Mouse (Mus musculus): ENCODE data around the gene Cabp4. TPM values are rescaled to one million over a fixed set of nuclear protein-coding genes. Genes with fewer than 3 reads are reported as not detected.

Cabp4 gene
- polyA plus RNA-seq, 1 experiment from 2014 or later: 0.12 TPM

DNA sequence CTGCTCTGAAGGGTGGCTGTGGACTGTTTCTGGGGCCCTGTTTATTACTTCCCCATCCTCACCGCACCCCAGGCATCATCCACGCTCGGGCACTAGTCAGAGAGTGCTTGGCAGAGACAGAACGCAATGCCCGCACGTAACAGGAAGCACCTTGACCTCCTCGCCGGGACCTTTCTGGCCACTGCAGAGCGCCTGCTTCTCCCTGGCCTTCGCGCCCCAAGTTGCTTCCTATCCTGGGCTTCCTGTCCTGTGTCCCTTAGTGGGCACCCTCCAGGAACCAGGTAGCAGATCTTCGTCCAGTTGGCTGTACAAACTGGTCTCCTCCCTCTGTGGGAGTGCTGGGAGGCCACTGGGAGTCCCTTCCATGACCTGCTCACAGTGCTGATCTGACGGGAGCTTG is 45.4 kb downstream of the Cabp4 start:
- Histone ChIP-seq H3K27me3 (ENCODE audit: insufficient read depth, poor library complexity, severe bottlenecking) (peaks cover 53% of the 10 kb centered on the region), H3K9me3 (no peaks in the 10 kb centered on the region), H3K36me3 (no peaks in the 10 kb centered on the region), H3K4me1 (replicated peaks) (peaks cover 59% of the 10 kb centered on the region), H3K27ac (no peak overlapping the region), H3K4me3 (peak overlapping the region; percentile 78; the same call in 1 of the 2 replicates)
- WGBS: 92% methylated on average over 13 of the region's 13 CpGs
- DNase-seq (ENCODE audit: low spot score): no peak

GRCm38 (mm10) chr19:4097441-4097825 is 46.4 kb downstream of the Cabp4 start:
- Histone ChIP-seq H3K4me1 (replicated peaks) (peaks cover 59% of the 10 kb centered on the region), H3K4me3 (peak overlapping the region; percentile 78)
- whole genome bisulfite sequencing: 2% methylated on average over 21 of the region's 21 CpGs

GRCm38 (mm10) chr19:4096642-4097440 is 47.0 kb downstream of the Cabp4 start, which contains the start of gene Cdk2ap2:
Cdk2ap2 (plus strand) TSS chr19:4097182.
- under 1% methylated on average over 65 of the region's 65 CpGs for WGBS
- H3K4me3 ChIP-seq: peak within 1 kb of the TSS; percentile 78
- peaks cover 54% of the 10 kb centered on the region for H3K4me1 ChIP-seq (replicated peaks)
- no peaks in the 10 kb centered on the region for H3K36me3 ChIP-seq
- H3K9me3 ChIP-seq: no peaks in the 10 kb centered on the region
- peak within 1 kb of the TSS; percentile 94 for H3K27ac ChIP-seq
- peaks cover 37% of the 10 kb centered on the region for H3K27me3 ChIP-seq (ENCODE audit: insufficient read depth, poor library complexity, severe bottlenecking)
- DNase-seq (ENCODE audit: low spot score): peak; percentile 100

More at GRCm38 (mm10) chr19:4097441-4097825, 46.4 kb downstream of the Cabp4 start:
- Histone ChIP-seq H3K36me3 (no peaks in the 10 kb centered on the region), H3K9me3 (no peaks in the 10 kb centered on the region), H3K27ac (peak overlapping the region; percentile 94), H3K27me3 (ENCODE audit: insufficient read depth, poor library complexity, severe bottlenecking) (peaks cover 43% of the 10 kb centered on the region)
- DNase-seq (ENCODE audit: low spot score): no peak

- Histone ChIP-seq H3K27ac (peak overlapping the region; percentile 94; the same call in 1 of the 2 replicates), H3K27me3 (ENCODE audit: insufficient read depth, poor library complexity, severe bottlenecking) (peaks cover 27% of the 10 kb centered on the region), H3K36me3 (no peaks in the 10 kb centered on the region), H3K4me1 (replicated peaks) (peaks cover 44% of the 10 kb centered on the region), H3K9me3 (no peaks in the 10 kb centered on the region), H3K4me3 (peak overlapping the region; percentile 78; the same call in 1 of the 2 replicates)
- 68% methylated on average over 3 of the region's 3 CpGs for WGBS
- DNase-seq (ENCODE audit: low spot score): no peak
These were observed 48.0 kb downstream of the Cabp4 start for GRCm38 (mm10) chr19:4095802-4096201.

GRCm38 (mm10) chr19:4094774-4095303 is 49.0 kb downstream of the Cabp4 start:
- Histone ChIP-seq H3K4me3 (no peak overlapping the region), H3K4me1 (replicated peaks) (peaks cover 34% of the 10 kb centered on the region), H3K9me3 (no peaks in the 10 kb centered on the region), H3K27me3 (ENCODE audit: insufficient read depth, poor library complexity, severe bottlenecking) (peaks cover 21% of the 10 kb centered on the region), H3K27ac (no peak overlapping the region), H3K36me3 (no peaks in the 10 kb centered on the region)
- DNase-seq (ENCODE audit: low spot score): no peak
- 78% methylated on average over 5 of the region's 5 CpGs for WGBS

- Histone ChIP-seq H3K27ac (no peak overlapping the region), H3K9me3 (no peaks in the 10 kb centered on the region), H3K36me3 (no peaks in the 10 kb centered on the region), H3K27me3 (ENCODE audit: insufficient read depth, poor library complexity, severe bottlenecking) (peaks cover 17% of the 10 kb centered on the region), H3K4me1 (replicated peaks) (peaks cover 30% of the 10 kb centered on the region), H3K4me3 (no peak overlapping the region)
- 85% methylated on average over 3 of the region's 3 CpGs for WGBS
- DNase-seq (ENCODE audit: low spot score): no peak
These were observed 49.5 kb downstream of the Cabp4 start for GRCm38 (mm10) chr19:4094348-4094747.

DNA sequence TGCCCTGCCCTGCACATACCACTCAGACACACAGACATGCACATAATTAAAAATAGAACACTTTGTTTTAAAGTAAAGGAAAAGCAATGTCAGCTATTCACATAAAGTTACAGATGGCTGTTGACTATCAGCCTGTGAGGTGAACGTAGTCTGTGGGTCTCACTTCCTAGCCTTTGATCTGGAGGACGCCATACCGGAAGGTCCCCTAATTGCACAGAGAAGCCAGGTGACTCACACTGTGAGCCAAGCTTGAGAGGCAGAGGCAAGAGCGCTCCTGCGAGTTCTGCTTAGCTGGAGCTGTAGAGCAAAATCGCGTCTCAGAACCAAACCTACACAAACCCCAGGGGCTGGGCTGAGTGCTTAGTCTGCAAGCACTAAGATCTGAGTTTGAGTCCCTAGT is 50.1 kb downstream of the Cabp4 start:
- 74% methylated on average over 7 of the region's 7 CpGs for WGBS
- no peaks in the 10 kb centered on the region for H3K9me3 ChIP-seq
- H3K4me3 ChIP-seq: no peak overlapping the region
- peaks cover 24% of the 10 kb centered on the region for H3K4me1 ChIP-seq (replicated peaks)
- H3K27me3 ChIP-seq (ENCODE audit: insufficient read depth, poor library complexity, severe bottlenecking): peaks cover 13% of the 10 kb centered on the region
- H3K36me3 ChIP-seq: no peaks in the 10 kb centered on the region
- DNase-seq (ENCODE audit: low spot score): no peak
- no peak overlapping the region for H3K27ac ChIP-seq

DNA sequence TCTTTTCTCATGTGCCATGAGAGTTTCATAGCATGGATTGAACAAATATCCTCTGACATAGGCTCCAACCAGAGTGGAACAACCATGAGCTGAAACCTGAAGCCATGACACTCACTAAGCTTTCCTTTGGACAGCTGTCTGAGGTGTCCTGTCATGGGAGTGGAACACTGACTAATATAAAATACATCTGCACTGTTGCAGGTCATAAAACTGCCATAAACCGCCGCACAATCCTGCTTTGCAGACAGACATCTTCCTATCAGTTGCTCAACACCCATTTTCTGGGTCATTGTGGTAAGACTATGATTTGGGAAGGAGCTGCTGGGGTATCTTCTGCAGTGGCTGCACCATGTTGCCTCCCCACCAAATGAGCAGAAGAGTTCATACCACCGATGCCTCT is 51.1 kb downstream of the Cabp4 start:
- peaks cover 14% of the 10 kb centered on the region for H3K4me1 ChIP-seq (replicated peaks)
- 90% methylated on average over 3 of the region's 3 CpGs for WGBS
- no peaks in the 10 kb centered on the region for H3K9me3 ChIP-seq
- H3K36me3 ChIP-seq: no peaks in the 10 kb centered on the region
- no peak for DNase-seq (ENCODE audit: low spot score)
- H3K4me3 ChIP-seq: no peak overlapping the region
- peaks cover 8% of the 10 kb centered on the region; the same call in 1 of the 2 replicates for H3K27me3 ChIP-seq (ENCODE audit: insufficient read depth, poor library complexity, severe bottlenecking)
- no peak overlapping the region for H3K27ac ChIP-seq

GRCm38 (mm10) chr19:4091383-4091782 is 52.5 kb downstream of the Cabp4 start:
- WGBS: 79% methylated on average over 2 of the region's 2 CpGs
- DNase-seq (ENCODE audit: low spot score): no peak
- Histone ChIP-seq H3K9me3 (no peaks in the 10 kb centered on the region), H3K27me3 (ENCODE audit: insufficient read depth, poor library complexity, severe bottlenecking) (peaks cover 8% of the 10 kb centered on the region; the same call in 1 of the 2 replicates), H3K4me3 (no peak overlapping the region), H3K36me3 (no peaks in the 10 kb centered on the region), H3K4me1 (replicated peaks) (peaks cover 6% of the 10 kb centered on the region), H3K27ac (no peak overlapping the region)

GRCm38 (mm10) chr19:4090446-4090845 is 53.4 kb downstream of the Cabp4 start:
- no peak for DNase-seq (ENCODE audit: low spot score)
- Histone ChIP-seq H3K4me1 (replicated peaks) (no peaks in the 10 kb centered on the region), H3K9me3 (no peaks in the 10 kb centered on the region), H3K4me3 (no peak overlapping the region), H3K36me3 (no peaks in the 10 kb centered on the region), H3K27me3 (ENCODE audit: insufficient read depth, poor library complexity, severe bottlenecking) (peaks cover 8% of the 10 kb centered on the region; the same call in 1 of the 2 replicates), H3K27ac (no peak overlapping the region)
- WGBS: 89% methylated on average over 3 of the region's 3 CpGs

GRCm38 (mm10) chr19:4089128-4089527 is 54.7 kb downstream of the Cabp4 start:
- Histone ChIP-seq H3K9me3 (no peaks in the 10 kb centered on the region), H3K27me3 (ENCODE audit: insufficient read depth, poor library complexity, severe bottlenecking) (peaks cover 5% of the 10 kb centered on the region; the same call in 1 of the 2 replicates), H3K4me3 (no peak overlapping the region), H3K4me1 (replicated peaks) (peaks cover under 1% of the 10 kb centered on the region; the same call in 1 of the 2 replicates), H3K36me3 (no peaks in the 10 kb centered on the region), H3K27ac (no peak overlapping the region)
- 75% methylated on average over 6 of the region's 6 CpGs for WGBS
- no peak for DNase-seq (ENCODE audit: low spot score)

GRCm38 (mm10) chr19:4088146-4088545 is 55.7 kb downstream of the Cabp4 start:
- H3K27ac ChIP-seq: no peak overlapping the region
- H3K36me3 ChIP-seq: no peaks in the 10 kb centered on the region
- peaks cover 10% of the 10 kb centered on the region; the same call in 1 of the 2 replicates for H3K27me3 ChIP-seq (ENCODE audit: insufficient read depth, poor library complexity, severe bottlenecking)
- peaks cover 6% of the 10 kb centered on the region for H3K4me1 ChIP-seq (replicated peaks)
- no peak for DNase-seq (ENCODE audit: low spot score)
- no peaks in the 10 kb centered on the region for H3K9me3 ChIP-seq
- WGBS: 61% methylated on average over 5 of the region's 5 CpGs
- no peak overlapping the region for H3K4me3 ChIP-seq

- no peaks in the 10 kb centered on the region for H3K9me3 ChIP-seq
- H3K27me3 ChIP-seq (ENCODE audit: insufficient read depth, poor library complexity, severe bottlenecking): peaks cover 10% of the 10 kb centered on the region; the same call in 1 of the 2 replicates
- DNase-seq (ENCODE audit: low spot score): no peak
- H3K27ac ChIP-seq: no peak overlapping the region
- H3K4me1 ChIP-seq (replicated peaks): peaks cover 6% of the 10 kb centered on the region
- H3K36me3 ChIP-seq: no peaks in the 10 kb centered on the region
- no peak overlapping the region for H3K4me3 ChIP-seq
- WGBS: 94% methylated on average over 5 of the region's 5 CpGs
These were observed 56.7 kb downstream of the Cabp4 start for GRCm38 (mm10) chr19:4087090-4087489.

Data from hindbrain, embryonic 10.5 days (tissue).